In the genomic region with DNA sequence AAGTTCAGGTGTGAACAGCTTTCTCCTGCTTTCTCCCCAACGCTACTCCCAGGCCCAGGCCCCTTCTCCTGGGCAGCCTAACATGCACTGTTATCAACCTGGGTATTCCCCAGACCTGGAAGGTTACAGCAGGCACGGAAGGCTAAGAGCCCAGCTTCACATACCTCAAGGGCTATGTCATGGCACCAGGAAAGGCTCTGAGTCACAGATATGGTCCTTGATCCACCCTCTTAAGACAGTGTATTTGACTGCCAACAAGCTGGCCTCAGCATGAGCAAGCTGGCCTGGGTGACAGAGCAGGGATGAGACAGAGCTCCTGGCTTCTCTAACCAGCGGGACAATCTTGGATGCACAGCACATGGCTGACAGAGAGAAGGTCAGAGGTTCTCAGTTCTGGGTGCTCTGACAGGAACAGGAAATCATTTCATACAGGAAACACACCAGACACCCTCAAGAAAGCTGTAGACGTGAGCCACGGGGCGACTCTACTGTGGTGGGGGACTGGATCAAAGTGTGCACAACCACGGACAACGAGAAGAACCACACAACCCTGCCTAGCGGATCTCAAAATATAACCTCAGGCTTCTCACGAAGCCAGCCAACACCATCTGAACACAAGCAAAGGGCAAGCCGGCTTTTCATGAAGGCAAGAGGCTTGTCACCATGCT, we compare ENCODE assay signal across 8 mouse cellular contexts.
DNase-seq lines count a peak whose midpoint lies in the region; ATAC-seq lines count a peak whose summit lies in the region.

No protein-coding gene starts in this region.

- H3K4me3 ChIP-seq in heart, embryonic 11.5 days (ENCODE audit: low read depth, low read length), result no peak overlapping the region

- H3K4me2 ChIP-seq in heart, embryonic 11.5 days, result no peak overlapping the region; the same call in 1 of the 2 replicates

- DNase-seq in urinary bladder, postnatal 14 days (ENCODE audit: low spot score), result peak; percentile 24
- DNase-seq in urinary bladder, adult 2 months (ENCODE audit: low spot score), result no peak
- peak; percentile 50 for DNase-seq in lung, postnatal 14 days
- no peak for DNase-seq in right cerebral cortex, postnatal 36 days (ENCODE audit: low spot score in 2 of 2)
- no peak for DNase-seq in right cerebral cortex, adult 2 months (ENCODE audit: low spot score in 2 of 2)
- DNase-seq in urinary bladder, postnatal 25 days (ENCODE audit: low spot score), result no peak
- DNase-seq in layer of hippocampus, postnatal 36 days, result no peak

- ATAC-seq in heart, embryonic 11.5 days (replicated peaks; ENCODE audit: insufficient number of reproducible peaks, low FRiP score, low TSS enrichment), result peak; percentile 47; the same call in 1 of the 2 replicates

- peaks cover 62% of the 10 kb centered on the region for H3K4me1 ChIP-seq in heart, embryonic 11.5 days (ENCODE audit: control insufficient read depth, insufficient read depth, low read length)

- H3K36me3 ChIP-seq in heart, embryonic 11.5 days (ENCODE audit: control insufficient read depth, insufficient read depth, low read length), result no peaks in the 10 kb centered on the region

- 60% methylated on average over 11 of the region's 11 CpGs for WGBS in heart, embryonic 11.5 days (ENCODE audit: insufficient replicate concordance)

- H3K9me3 ChIP-seq in heart, embryonic 11.5 days (replicated peaks; ENCODE audit: control insufficient read depth, low read length), result no peaks in the 10 kb centered on the region

- peak overlapping the region; percentile 7; the same call in 1 of the 2 replicates for H3K9ac ChIP-seq in heart, embryonic 11.5 days (ENCODE audit: low read depth, low read length)

- no peaks in the 10 kb centered on the region for H3K27me3 ChIP-seq in heart, embryonic 11.5 days (ENCODE audit: control insufficient read depth, insufficient read depth, low read length)

- H3K27ac ChIP-seq in heart, embryonic 11.5 days (ENCODE audit: low read depth, low read length), result peak overlapping the region; percentile 57

Comparison
In these comparisons a context has a peak if more than half of its experiments do, and no peak if none do; other contexts are left out.
1. DNase-seq: peak in urinary bladder, postnatal 14 days (single experiment) and lung, postnatal 14 days (single experiment); none in urinary bladder, adult 2 months (single experiment), right cerebral cortex, postnatal 36 days (0 of 2), right cerebral cortex, adult 2 months (0 of 2), urinary bladder, postnatal 25 days (single experiment) and layer of hippocampus, postnatal 36 days (0 of 2).